Mouse (Mus musculus) midbrain, embryonic 10.5 days (tissue): ENCODE data around the gene Grap2. TPM values are rescaled to one million over a fixed set of nuclear protein-coding genes. Genes with fewer than 3 reads are reported as not detected.

ENCODE experiments used
- DNase-seq: peaks from one replicate; pipeline ENCODE4 v3.0.0-alpha.2; 2017; ENCODE audit warnings: low spot score
- H3K27ac ChIP-seq: fragments of 300-500 bp; sonication (generic); replicated peaks from 2 replicates; pipeline ENCODE4 v1.5.1; 2016; ENCODE audit warnings: mild to moderate bottlenecking
- H3K27me3 ChIP-seq: fragments of 300-500 bp; sonication (generic); 2 replicates; pipeline ENCODE4 v1.6.1; 2016; ENCODE audit warnings: low read depth, mild to moderate bottlenecking; ENCODE audit not compliant: poor library complexity, severe bottlenecking
- H3K36me3 ChIP-seq: fragments of 300-500 bp; sonication (generic); 2 replicates; pipeline ENCODE4 v1.6.1; 2016; ENCODE audit warnings: mild to moderate bottlenecking, moderate library complexity
- H3K4me1 ChIP-seq: fragments of 300-500 bp; sonication (generic); 2 replicates; pipeline ENCODE4 v1.6.1; 2016
- H3K4me3 ChIP-seq: fragments of 300-500 bp; sonication (generic); 2 replicates; pipeline ENCODE4 v1.5.1; 2016; ENCODE audit warnings: mild to moderate bottlenecking, moderate library complexity
- H3K9me3 ChIP-seq: fragments of 300-500 bp; sonication (generic); replicated peaks from 2 replicates; pipeline ENCODE4 v1.6.1; 2016; ENCODE audit warnings: mild to moderate bottlenecking
- WGBS: fragments of 180-500 bp; shearing (Covaris S2); methylation state at CpG from one replicate; pipeline ENCODE4 v1.1.7; 2016; 5-methylcytosine and 5-hydroxymethylcytosine counted together
- microRNA-seq: library from miRNA; unstranded; fragments of <30 nt; microRNA quantifications from one replicate; pipeline ENCODE4, GENCODE M21; 2017
- polyA plus RNA-seq: library from polyadenylated mRNA; unstranded; fragments of >200 nt; fragmentation: Nextera tagmentation; extraction: Ambion mirVana; gene quantifications from 2 replicates; pipeline ENCODE4 v1.2.1, GENCODE M21; 2016

Grap2 gene
- polyA plus RNA-seq, 1 experiment from 2014 or later = 1.2 TPM

- 8% methylated on average over 8 of the region's 8 CpGs for WGBS
- Histone ChIP-seq H3K27ac (peak overlapping the region; percentile 69), H3K9me3 (no peaks in the 10 kb centered on the region), H3K27me3 (peaks cover 38% of the 10 kb centered on the region), H3K4me3 (0 out of 2 replicates have a peak overlapping the region, but pooled peaks have one; percentile 11), H3K4me1 (peaks cover 41% of the 10 kb centered on the region), H3K36me3 (no peaks in the 10 kb centered on the region)
- DNase-seq = peak; percentile 36
Observed at GRCm38 (mm10) chr15:80684786-80685602, 112.6 kb downstream of the Grap2 start.

GRCm38 (mm10) chr15:80685603-80685895 is 113.2 kb downstream of the Grap2 start:
- Histone ChIP-seq H3K9me3 (no peaks in the 10 kb centered on the region), H3K4me1 (peaks cover 41% of the 10 kb centered on the region), H3K36me3 (no peaks in the 10 kb centered on the region), H3K27ac (peak overlapping the region; percentile 69), H3K27me3 (peaks cover 36% of the 10 kb centered on the region), H3K4me3 (0 out of 2 replicates have a peak overlapping the region, but pooled peaks have one; percentile 11)
- DNase-seq = no peak
- 37% methylated on average over 7 of the region's 7 CpGs for WGBS

- Histone ChIP-seq H3K27me3 (peaks cover 22% of the 10 kb centered on the region; the same call in 1 of the 2 replicates), H3K27ac (no peak overlapping the region), H3K4me3 (no peak overlapping the region), H3K9me3 (no peaks in the 10 kb centered on the region), H3K4me1 (peaks cover 36% of the 10 kb centered on the region), H3K36me3 (no peaks in the 10 kb centered on the region)
- DNase-seq = no peak
- 83% methylated on average over 7 of the region's 7 CpGs for WGBS
Observed at GRCm38 (mm10) chr15:80688536-80688935, 116.1 kb downstream of the Grap2 start.

GRCm38 (mm10) chr15:80693492-80693891 is 121.1 kb downstream of the Grap2 start:
- H3K9me3 ChIP-seq = no peaks in the 10 kb centered on the region
- H3K27ac ChIP-seq = no peak overlapping the region; the same call in 1 of the 2 replicates
- DNase-seq = no peak
- peaks cover 26% of the 10 kb centered on the region for H3K4me1 ChIP-seq
- 27% methylated on average over 3 of the region's 3 CpGs for WGBS
- H3K27me3 ChIP-seq = peaks cover 12% of the 10 kb centered on the region; the same call in 1 of the 2 replicates
- no peaks in the 10 kb centered on the region for H3K36me3 ChIP-seq
- H3K4me3 ChIP-seq = no peak overlapping the region

- H3K27me3 ChIP-seq = peaks cover 12% of the 10 kb centered on the region; the same call in 1 of the 2 replicates
- H3K4me3 ChIP-seq = no peak overlapping the region
- no peaks in the 10 kb centered on the region for H3K9me3 ChIP-seq
- DNase-seq = peak; percentile 55
- no peaks in the 10 kb centered on the region for H3K36me3 ChIP-seq
- WGBS = 29% methylated on average over 11 of the region's 11 CpGs
- H3K4me1 ChIP-seq = peaks cover 26% of the 10 kb centered on the region
- no peak overlapping the region; the same call in 1 of the 2 replicates for H3K27ac ChIP-seq
Observed at GRCm38 (mm10) chr15:80694125-80694910, 121.9 kb downstream of the Grap2 start.

- Histone ChIP-seq H3K27me3 (peaks cover 15% of the 10 kb centered on the region), H3K36me3 (no peaks in the 10 kb centered on the region), H3K9me3 (no peaks in the 10 kb centered on the region), H3K4me1 (peaks cover 26% of the 10 kb centered on the region), H3K27ac (no peak overlapping the region), H3K4me3 (no peak overlapping the region)
- 61% methylated on average over 5 of the region's 5 CpGs for WGBS
- no peak for DNase-seq
Observed at GRCm38 (mm10) chr15:80697564-80697963, 125.2 kb downstream of the Grap2 start.

- 75% methylated on average over 8 of the region's 8 CpGs for WGBS
- no peaks in the 10 kb centered on the region for H3K36me3 ChIP-seq
- no peaks in the 10 kb centered on the region for H3K9me3 ChIP-seq
- H3K4me1 ChIP-seq = peaks cover 27% of the 10 kb centered on the region
- peaks cover 21% of the 10 kb centered on the region for H3K27me3 ChIP-seq
- no peak for DNase-seq
- no peak overlapping the region for H3K4me3 ChIP-seq
- H3K27ac ChIP-seq = no peak overlapping the region
Observed at GRCm38 (mm10) chr15:80701481-80702257, 129.3 kb downstream of the Grap2 start.

Small RNAs within 50 kb of the gene (microRNA-seq; reads per million reads assigned to microRNA genes)
- not detected for gene Mir6957

Other genes starting within 250 kb of the Grap2 start
- not detected in 2 replicates for gene Enthd1, start 7.4 kb upstream of the Grap2 start, polyA plus RNA-seq
- 0.26 and 0.64 TPM in 2 replicates for gene Fam83f, start 99.3 kb downstream of the Grap2 start, polyA plus RNA-seq
- gene Tnrc6b, start 138.7 kb downstream of the Grap2 start, polyA plus RNA-seq = 43.5 and 54.7 TPM in 2 replicates